Mouse (Mus musculus): ENCODE measurements around the gene Ttc13.
A peak's percentile ranks its signal among the peaks of the same experiment; 100 is the strongest.

The Ttc13 gene

DNA sequence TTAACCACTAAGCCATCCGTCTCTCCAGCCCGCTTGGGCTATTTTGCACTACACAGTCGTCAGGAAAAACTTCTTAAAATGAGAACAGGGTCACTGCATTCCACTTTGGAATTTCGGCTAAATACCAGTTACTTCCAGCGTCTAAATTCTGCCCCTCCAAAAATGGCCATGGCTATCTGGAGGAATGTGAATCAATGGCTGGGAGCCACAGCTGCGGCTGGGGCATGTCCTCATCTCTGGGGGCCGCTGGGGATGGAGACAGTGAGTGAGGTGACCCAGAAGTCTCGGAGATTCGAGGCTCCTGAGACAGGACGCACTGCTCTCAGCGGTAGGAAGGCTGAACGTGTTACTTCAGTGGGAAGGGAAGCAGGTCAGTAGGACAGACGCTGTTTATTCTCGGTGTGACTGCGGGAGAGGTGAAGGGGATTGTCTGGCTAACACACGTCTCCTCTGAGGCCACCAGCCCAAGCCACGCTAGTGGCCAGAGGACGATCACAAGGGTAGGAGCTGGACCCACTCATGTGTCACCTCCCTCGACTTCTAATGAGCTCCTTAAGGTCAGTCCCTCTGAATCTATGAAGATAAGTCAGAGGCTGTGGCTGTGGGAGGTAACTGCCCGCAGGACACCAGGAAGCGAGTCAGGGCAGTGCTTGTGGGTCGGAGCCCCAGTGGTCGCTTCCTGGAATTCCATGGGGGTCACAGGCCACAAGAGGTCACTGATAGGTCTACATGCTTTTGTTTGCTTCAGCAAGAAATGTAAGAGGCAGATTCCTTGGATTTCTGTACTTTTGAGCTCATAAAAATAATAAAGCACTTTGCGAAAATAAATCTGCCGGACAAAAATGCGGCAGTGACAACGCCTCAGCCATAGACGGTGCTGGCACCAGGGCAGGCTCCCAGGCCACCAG lies 68.0 kb downstream of the Ttc13 start:
- DNase-seq (ENCODE audit: low spot score), result peak; percentile 76

DNA sequence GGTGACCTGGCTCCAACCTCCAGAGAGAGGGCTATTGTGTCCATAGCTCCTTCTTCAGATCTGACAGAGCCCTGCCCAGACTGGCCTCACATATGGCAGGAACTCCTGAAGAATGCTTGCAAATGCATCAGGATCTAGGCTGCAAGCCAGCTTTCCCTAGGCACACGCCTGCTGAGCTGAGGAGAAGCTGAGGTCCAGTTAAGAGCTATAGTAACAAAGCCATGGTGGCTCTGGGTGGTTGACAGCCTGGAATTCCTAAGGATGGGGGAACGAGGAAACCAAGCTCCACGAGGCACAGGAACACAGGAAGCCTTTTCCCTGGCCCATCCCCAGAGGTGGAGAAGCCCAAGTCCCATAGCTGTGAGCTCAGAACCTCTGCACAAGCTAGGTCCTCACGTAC lies 69.2 kb downstream of the Ttc13 start:
- no peak for DNase-seq (ENCODE audit: low spot score)

DNA sequence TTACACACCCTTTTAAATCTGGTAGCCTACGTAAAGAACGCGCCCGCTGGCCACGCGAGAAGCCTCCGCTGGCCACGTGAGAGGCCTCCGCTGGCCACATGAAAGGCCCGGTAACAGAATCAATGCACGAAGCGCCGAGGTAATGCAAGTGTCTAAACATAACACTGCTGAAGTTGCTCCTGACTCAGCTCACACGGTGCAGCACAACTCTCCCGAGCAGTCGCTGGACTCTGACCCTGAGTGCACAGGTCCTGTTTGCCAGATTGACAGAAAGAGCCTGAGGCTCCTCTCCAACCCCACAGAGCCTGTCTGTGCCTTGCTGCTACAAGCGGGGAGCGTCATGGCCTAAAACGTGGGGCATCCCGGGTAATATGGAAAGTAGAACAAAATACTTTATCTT lies 70.0 kb downstream of the Ttc13 start:
- DNase-seq (ENCODE audit: low spot score), result peak; percentile 87

DNA sequence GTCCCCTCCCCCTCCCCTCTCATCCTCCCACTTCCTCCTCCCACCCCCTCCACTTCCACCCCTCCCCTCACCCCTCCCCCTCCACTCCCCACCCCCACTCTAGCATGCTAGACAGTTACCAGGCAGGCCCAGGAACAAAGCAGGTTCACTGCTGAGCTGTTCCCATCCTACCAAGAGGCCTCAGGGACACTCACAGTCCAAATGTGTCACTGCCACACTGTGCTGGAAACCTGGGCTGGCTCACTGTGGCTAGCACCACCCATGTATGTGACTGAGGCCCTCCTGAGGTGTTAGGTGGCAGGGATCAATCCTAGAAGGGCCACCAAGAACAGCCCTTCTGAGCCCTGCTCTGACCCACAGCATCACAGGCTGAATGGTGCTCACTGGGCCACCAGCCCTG lies 73.5 kb downstream of the Ttc13 start:
- DNase-seq (ENCODE audit: low spot score), result no peak

DNA sequence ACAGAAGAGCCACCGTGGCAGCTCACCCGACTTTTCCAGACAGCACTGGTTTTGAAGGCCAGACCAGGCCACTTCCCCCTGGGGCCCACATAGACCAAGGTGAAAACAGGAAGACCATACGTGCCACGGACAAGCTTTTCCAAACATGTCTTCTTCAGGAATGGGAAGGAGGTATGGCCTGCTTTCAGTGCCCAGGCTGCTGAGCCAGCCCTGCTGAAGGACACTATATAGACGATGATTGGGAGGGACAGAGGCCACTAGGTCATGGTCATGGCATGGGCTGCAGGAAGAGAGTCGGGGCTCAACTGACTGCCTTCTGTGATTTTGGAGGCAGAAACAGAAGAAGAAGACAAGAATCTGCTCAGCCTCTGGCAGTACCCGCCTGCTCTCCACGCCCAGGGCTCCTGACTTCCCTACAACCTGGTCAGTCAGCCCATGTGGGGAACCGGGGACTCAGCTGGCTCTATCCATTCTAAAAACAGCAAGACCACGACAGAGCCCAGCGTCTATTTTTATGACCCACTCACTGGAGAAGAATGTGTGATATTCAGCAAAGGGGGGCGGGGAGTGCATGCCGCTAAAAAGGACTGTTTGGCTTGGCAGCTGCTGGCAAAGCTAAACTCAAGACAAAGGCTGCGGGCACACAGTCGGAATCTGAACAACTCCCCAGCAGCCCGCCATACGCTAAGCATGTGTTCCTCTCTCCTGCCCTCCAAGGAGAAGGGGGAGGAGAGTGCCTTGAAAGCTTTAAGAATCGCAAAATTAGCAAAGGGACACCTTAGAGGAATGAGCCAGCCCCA lies 78.0 kb downstream of the Ttc13 start:
- no peak for DNase-seq (ENCODE audit: low spot score)

DNA sequence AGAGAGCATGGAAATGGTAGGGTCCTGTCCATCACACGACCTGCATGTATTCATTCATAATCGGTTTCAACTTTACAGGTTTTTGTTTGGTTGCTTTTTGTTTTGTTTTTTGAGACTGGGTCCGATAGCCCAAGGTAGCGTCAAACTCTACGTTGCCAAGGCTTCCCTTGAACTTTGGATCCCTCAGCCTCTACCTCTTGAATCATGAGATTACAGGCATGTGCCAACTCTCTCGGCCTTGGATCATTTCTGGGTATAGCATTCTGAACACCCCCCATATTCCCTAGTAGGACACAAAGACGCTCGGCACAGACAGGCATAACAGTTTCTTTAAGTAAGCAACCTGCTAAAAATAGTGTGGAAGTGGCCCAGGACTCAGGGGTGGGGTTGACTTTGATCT lies 80.2 kb downstream of the Ttc13 start:
- DNase-seq (ENCODE audit: low spot score), result no peak

DNA sequence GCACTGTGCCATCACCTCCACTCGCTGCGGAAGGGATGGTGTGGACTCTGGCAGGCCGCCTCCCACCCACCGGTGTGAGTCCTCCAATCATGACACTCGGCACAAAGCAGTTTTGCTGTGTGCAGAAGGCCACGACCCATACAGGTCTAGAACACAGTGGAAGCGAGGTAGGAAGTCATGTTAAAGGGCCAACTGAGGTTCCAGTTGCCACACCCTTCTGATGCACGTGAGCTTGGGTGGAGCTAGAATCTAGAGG lies 86.6 kb downstream of the Ttc13 start:
- no peak for DNase-seq (ENCODE audit: low spot score)

DNA sequence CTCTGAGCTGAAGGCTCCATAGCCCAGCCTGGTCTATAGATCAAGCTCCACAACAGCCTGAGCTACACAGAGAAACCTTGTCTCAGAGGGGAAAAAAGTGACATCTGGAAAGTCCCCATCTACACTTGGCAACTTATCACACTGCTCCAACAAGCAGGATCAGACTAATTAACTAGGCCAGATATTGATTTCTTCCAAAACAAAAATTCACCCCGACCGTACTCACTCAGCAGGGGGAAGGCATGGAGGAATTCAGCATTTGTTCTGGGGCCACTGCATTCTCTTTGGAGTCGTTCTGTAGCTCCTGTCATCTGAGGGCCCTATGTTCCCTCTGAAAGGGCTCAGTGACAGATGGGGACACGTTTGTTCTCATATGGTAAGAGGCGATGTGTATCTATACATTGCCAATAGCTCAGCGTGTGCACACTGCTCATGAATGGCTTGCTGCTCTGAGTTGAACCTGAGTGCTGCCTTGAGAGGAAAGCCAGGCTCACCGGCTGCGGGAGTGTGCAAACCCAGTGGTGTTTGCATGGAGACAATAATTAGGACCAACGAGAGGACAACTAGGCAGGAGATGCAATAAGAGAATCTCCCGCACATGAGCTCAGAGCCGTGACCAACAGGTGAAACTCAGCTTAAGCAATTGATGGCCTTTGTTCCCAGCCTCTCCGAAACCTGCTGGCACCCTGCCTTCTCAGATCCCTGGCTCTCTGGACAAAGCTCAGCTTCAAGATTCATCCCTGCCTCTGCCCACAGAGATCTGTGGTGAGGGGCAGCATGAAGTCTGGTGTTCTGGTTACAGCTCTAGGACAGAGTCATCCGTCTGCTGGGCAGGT lies 87.2 kb downstream of the Ttc13 start:
- DNase-seq (ENCODE audit: low spot score), result no peak

DNA sequence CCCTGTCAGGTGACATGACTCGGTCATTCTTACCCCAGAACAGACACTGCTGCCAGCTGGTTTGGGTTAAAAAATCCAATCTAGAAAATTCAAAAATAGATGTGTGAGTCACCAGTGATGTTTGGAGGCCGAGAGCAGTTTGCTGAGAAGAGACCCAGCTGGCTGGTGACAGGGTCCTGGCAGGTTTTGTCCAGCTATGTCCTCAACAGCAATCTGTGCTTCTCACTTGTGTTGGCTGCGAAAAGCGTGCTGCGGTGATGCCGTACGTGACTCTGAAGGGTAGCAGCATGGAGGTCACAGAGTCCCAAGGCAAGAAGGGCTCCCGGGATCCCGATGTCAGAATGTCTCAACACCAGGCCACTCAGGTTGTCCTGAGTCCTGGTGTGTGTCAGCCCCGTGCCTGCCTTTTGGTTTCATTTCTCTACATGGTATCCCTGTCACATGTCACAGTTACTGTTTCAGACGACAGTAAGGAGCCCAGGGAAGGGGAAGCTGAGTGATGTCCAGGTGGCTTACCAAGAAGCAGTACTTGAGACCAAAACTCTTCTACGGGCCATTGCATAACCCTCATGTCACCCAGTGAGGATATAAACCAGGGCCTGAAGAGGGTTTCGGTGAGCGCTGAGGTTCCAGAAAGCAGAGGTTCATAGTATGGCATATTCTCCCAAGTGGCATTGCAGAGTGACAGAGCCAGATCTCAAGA lies 88.6 kb downstream of the Ttc13 start:
- no peak for DNase-seq (ENCODE audit: low spot score)

DNA sequence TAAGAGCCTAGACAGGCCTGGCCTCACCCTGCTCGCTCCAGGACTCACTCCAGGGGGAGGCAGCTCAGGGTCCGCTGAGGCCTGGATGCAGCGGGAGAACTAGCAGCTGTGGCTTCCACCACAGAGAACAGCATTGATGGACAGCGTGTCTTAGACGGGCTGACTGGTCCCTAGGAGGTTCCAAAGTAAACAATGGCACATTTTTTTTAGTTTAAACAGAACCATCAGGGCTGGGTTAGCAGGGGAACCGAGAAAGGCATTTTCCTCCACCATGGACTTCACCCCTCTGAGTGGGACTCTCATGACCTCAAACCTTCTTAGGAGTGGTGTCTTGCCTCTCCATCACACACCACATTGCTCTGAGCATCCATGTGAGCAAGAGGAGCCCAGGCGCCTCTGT lies 89.8 kb downstream of the Ttc13 start:
- DNase-seq (ENCODE audit: low spot score), result no peak

DNA sequence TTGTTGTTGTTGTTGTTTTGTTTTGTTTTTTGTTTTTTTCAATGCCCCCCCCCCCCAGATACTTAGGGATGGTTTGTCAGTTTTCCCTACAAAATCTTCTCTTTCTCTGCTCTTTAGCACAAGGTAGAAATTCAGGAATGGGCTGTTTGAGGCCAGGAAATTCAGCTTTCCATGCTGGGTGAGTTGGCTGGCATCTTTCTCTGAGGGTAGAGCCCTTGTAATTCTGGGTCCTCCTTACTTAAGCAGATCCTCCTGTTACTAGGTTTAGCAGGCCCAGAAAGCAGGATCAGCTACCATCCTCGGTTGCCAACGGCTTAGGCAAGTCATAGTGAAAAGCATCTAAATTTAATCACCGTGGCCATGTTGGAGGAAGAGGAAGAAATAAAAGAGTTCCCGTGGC lies 90.9 kb downstream of the Ttc13 start:
- DNase-seq (ENCODE audit: low spot score), result no peak

DNA sequence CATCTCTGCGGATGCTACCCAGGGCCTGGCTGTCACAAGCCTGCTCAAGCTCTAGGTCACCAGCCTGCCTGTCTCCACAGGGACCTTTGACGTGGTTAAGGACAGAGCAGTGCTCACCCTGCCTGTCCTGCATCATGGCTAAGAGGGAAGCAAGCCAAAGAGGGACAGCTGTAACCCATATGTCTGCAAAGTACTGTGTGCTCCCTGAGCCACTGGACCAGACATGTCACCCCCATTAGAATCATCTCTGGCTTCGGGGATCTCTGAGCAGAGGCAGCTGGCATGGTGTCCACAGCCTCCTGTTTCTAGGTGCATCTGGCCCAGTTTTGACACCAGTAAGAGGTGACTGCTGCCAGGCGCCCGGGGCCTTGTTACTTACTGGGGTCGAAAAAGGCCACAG lies 91.3 kb downstream of the Ttc13 start:
- DNase-seq (ENCODE audit: low spot score), result no peak

DNA sequence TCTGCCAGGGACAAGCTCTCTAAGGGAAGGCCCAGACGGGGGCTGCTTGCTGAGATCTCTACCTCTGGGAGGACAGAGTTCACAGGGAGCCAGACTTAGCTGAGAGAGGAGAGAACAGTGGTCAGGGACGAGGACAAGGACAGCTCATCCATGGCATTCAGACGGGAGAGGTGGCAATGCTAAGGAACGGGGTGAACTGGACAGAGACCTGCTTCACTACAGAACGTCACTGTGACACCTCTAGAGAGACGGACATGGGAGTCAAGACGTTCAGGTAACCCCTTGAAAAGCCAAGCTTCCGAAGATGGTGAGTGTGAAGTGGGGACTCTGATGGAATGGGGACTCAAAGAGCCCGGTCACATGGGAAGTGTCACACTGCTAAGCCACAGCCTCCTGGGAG lies 95.5 kb downstream of the Ttc13 start:
- no peak for DNase-seq (ENCODE audit: low spot score)
